Mouse (Mus musculus): ENCODE measurements around the gene Klhl3. TPM values are rescaled to one million over a fixed set of nuclear protein-coding genes. Genes with fewer than 3 reads are reported as not detected.

Gene Klhl3
- polyA plus RNA-seq, 1 experiment from 2014 or later = 2.7 TPM

DNA sequence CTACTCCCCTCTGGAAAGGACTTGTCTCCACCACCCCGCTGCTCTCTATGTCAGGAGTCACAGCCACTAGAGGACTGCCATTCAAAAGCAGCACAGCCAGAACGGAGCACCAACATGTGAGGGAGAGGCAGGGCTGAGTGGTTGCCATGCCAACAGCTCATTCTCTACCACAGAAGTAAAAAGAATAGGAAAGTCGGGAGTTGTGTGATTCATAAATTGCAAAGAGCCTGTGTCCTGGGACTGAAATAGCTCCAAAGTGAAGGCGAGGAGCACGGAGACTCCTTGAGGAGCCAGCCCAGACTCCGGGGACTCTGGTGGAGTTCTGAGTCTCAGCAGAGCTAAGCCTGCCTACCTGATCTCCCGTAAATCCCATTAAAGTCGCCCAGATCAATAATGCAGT is 22.7 kb downstream of the Klhl3 start:
- H3K4me1 ChIP-seq (ENCODE audit: insufficient read depth, low read depth, low read length) = no peaks in the 10 kb centered on the region
- WGBS = 50% methylated on average over 8 of the region's 8 CpGs
- no peak overlapping the region for H3K27ac ChIP-seq (ENCODE audit: low read length)
- ATAC-seq (peak; percentile 33; the same call in 1 of the 2 replicates), DNase-seq (ENCODE audit: low spot score) (peak; percentile 47)
- H3K4me2 ChIP-seq (replicated peaks; ENCODE audit: low read depth, low read length) = no peak overlapping the region
- H3K9ac ChIP-seq (replicated peaks; ENCODE audit: low read depth) = no peak overlapping the region
- H3K27me3 ChIP-seq (replicated peaks; ENCODE audit: insufficient read depth, low read length) = no peaks in the 10 kb centered on the region
- H3K36me3 ChIP-seq (ENCODE audit: insufficient read depth, low read length) = no peaks in the 10 kb centered on the region
- TF ChIP-seq CTCF (IDR thresholded peaks at IDR 0.05) (no peak), EP300 (IDR thresholded peaks at IDR 0.05) (no peak)
- H3K9me3 ChIP-seq (ENCODE audit: low read length) = no peaks in the 10 kb centered on the region
- no peak overlapping the region for H3K4me3 ChIP-seq (ENCODE audit: low read depth, low read length)

GRCm38 (mm10) chr13:58084396-58084795 is 29.0 kb downstream of the Klhl3 start:
- TF ChIP-seq EP300 (IDR thresholded peaks at IDR 0.05) = no peak
- TF ChIP-seq CTCF (IDR thresholded peaks at IDR 0.05) = no peak
- no peaks in the 10 kb centered on the region for H3K4me1 ChIP-seq (ENCODE audit: insufficient read depth, low read depth, low read length)
- 89% methylated on average over 5 of the region's 5 CpGs for WGBS
- ATAC-seq = no peak
- H3K36me3 ChIP-seq (ENCODE audit: insufficient read depth, low read length) = no peaks in the 10 kb centered on the region
- H3K9me3 ChIP-seq (ENCODE audit: low read length) = no peaks in the 10 kb centered on the region
- no peaks in the 10 kb centered on the region for H3K27me3 ChIP-seq (replicated peaks; ENCODE audit: insufficient read depth, low read length)
- no peak overlapping the region for H3K4me2 ChIP-seq (replicated peaks; ENCODE audit: low read depth, low read length)
- no peak for DNase-seq (ENCODE audit: low spot score)
- H3K27ac ChIP-seq (ENCODE audit: low read length) = no peak overlapping the region
- no peak overlapping the region for H3K4me3 ChIP-seq (ENCODE audit: low read depth, low read length)
- H3K9ac ChIP-seq (replicated peaks; ENCODE audit: low read depth) = no peak overlapping the region

- no peak for ATAC-seq
- H3K4me3 ChIP-seq (ENCODE audit: low read depth, low read length) = no peak overlapping the region
- no peak overlapping the region for H3K27ac ChIP-seq (ENCODE audit: low read length)
- no peaks in the 10 kb centered on the region for H3K4me1 ChIP-seq (ENCODE audit: insufficient read depth, low read depth, low read length)
- H3K9ac ChIP-seq (replicated peaks; ENCODE audit: low read depth) = no peak overlapping the region
- TF ChIP-seq CTCF (IDR thresholded peaks at IDR 0.05) = no peak
- no peak for TF ChIP-seq EP300 (IDR thresholded peaks at IDR 0.05)
- H3K9me3 ChIP-seq (ENCODE audit: low read length) = no peaks in the 10 kb centered on the region
- H3K36me3 ChIP-seq (ENCODE audit: insufficient read depth, low read length) = no peaks in the 10 kb centered on the region
- 62% methylated on average over 11 of the region's 11 CpGs for WGBS
- DNase-seq (ENCODE audit: low spot score) = no peak
- H3K27me3 ChIP-seq (replicated peaks; ENCODE audit: insufficient read depth, low read length) = no peaks in the 10 kb centered on the region
- no peak overlapping the region for H3K4me2 ChIP-seq (replicated peaks; ENCODE audit: low read depth, low read length)
These were observed 29.9 kb downstream of the Klhl3 start for GRCm38 (mm10) chr13:58083521-58083920.

DNA sequence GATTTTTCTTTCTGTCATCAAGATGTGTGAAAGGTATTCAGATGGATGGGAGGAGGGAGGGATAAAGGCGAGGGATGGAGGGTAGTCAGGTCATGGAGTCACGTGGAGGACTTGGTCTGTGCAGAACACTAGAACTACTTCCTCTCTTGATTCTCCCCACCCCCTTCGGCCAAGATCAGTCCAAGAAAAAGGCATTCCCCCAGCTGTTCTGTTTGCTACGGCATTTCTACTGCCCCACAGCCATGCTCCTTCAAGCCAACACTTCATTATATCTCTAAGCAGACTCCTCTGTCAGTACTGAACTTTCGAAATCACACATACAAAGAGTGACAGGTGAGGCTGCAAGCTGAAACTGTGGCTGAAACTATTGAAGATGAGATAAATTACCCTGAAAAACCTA is 30.3 kb downstream of the Klhl3 start:
- Histone ChIP-seq H3K4me1 (ENCODE audit: insufficient read depth, low read depth, low read length) (no peaks in the 10 kb centered on the region), H3K9me3 (ENCODE audit: low read length) (no peaks in the 10 kb centered on the region), H3K4me2 (replicated peaks; ENCODE audit: low read depth, low read length) (no peak overlapping the region), H3K27ac (ENCODE audit: low read length) (no peak overlapping the region), H3K4me3 (ENCODE audit: low read depth, low read length) (no peak overlapping the region), H3K27me3 (replicated peaks; ENCODE audit: insufficient read depth, low read length) (no peaks in the 10 kb centered on the region), H3K36me3 (ENCODE audit: insufficient read depth, low read length) (no peaks in the 10 kb centered on the region), H3K9ac (replicated peaks; ENCODE audit: low read depth) (no peak overlapping the region)
- 39% methylated on average over 5 of the region's 5 CpGs for WGBS
- ATAC-seq = peak; percentile 80
- peak; percentile 82 for DNase-seq (ENCODE audit: low spot score)
- TF ChIP-seq EP300 (IDR thresholded peaks at IDR 0.05) = no peak; the same call in 1 of the 2 replicates
- no peak for TF ChIP-seq CTCF (IDR thresholded peaks at IDR 0.05)

DNA sequence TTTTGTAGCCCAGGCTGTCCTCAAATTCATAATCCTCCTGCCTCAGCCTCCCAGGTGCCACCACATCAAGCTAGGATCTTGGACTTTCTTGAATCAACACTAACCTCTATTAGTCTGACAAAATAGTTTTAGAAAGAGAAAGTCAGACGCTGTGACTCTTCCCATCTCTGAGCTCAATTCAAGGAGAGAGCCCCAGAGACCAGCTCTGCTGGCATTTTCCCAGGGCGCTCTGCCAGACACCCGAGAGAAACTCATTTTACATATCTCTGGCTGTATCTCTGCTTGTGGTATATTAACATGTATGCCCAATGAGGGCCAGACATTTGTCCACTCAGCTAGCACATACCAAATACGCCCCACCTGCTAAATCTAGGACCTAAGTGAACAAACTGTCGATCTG is 35.0 kb downstream of the Klhl3 start:
- DNase-seq (ENCODE audit: low spot score) (no peak), ATAC-seq (no peak)
- Histone ChIP-seq H3K4me1 (ENCODE audit: insufficient read depth, low read depth, low read length) (no peaks in the 10 kb centered on the region), H3K27ac (ENCODE audit: low read length) (no peak overlapping the region), H3K27me3 (replicated peaks; ENCODE audit: insufficient read depth, low read length) (no peaks in the 10 kb centered on the region), H3K36me3 (ENCODE audit: insufficient read depth, low read length) (no peaks in the 10 kb centered on the region), H3K4me3 (ENCODE audit: low read depth, low read length) (no peak overlapping the region), H3K4me2 (replicated peaks; ENCODE audit: low read depth, low read length) (no peak overlapping the region), H3K9me3 (ENCODE audit: low read length) (no peaks in the 10 kb centered on the region), H3K9ac (replicated peaks; ENCODE audit: low read depth) (no peak overlapping the region)
- 68% methylated on average over 5 of the region's 5 CpGs for WGBS
- TF ChIP-seq CTCF (IDR thresholded peaks at IDR 0.05) = no peak
- TF ChIP-seq EP300 (IDR thresholded peaks at IDR 0.05) = no peak

DNA sequence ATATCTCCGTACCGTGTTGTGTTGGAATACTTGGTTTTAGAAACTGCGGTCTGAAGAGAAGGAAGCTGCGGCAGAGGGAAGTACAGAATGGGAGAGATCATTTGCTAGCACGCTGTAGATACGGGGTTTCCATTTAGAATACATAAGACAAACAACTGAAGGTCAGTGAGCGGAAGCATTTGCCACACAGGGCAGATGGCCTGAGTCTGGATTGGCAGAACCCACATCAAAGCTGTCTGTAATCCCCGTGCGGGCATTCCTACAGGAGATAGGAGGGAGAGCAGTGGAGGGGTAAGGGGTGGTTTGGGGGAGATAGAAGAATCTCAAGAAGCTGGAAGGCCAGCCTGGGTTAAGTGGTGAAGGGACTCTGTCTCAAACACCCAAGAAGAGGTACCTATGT is 38.5 kb downstream of the Klhl3 start:
- Histone ChIP-seq H3K9ac (replicated peaks; ENCODE audit: low read depth) (no peak overlapping the region), H3K27me3 (replicated peaks; ENCODE audit: insufficient read depth, low read length) (no peaks in the 10 kb centered on the region), H3K9me3 (ENCODE audit: low read length) (no peaks in the 10 kb centered on the region), H3K27ac (ENCODE audit: low read length) (no peak overlapping the region), H3K4me1 (ENCODE audit: insufficient read depth, low read depth, low read length) (no peaks in the 10 kb centered on the region), H3K36me3 (ENCODE audit: insufficient read depth, low read length) (no peaks in the 10 kb centered on the region), H3K4me2 (replicated peaks; ENCODE audit: low read depth, low read length) (no peak overlapping the region), H3K4me3 (ENCODE audit: low read depth, low read length) (no peak overlapping the region)
- DNase-seq (ENCODE audit: low spot score) = no peak
- ATAC-seq = no peak
- no peak for TF ChIP-seq CTCF (IDR thresholded peaks at IDR 0.05)
- no peak for TF ChIP-seq EP300 (IDR thresholded peaks at IDR 0.05)
- 69% methylated on average over 9 of the region's 9 CpGs for WGBS

DNA sequence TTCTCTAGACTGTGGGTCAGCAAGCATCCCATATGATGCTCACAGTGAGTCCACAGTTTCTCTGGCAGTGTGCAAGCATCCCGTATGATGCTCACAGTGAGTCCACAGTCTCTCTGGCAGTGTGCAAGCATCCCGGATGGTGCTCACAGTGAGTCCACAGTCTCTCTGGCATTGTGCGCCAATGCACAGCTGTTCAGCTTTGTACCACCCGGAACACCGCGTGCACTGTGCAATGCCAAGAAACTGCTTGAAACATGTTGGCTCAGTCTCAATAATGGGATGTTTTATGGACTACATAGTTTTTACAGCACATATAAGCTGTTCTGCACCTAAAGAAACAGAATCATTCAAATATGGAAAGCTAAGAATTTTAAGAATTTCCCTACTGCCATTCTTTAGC is 38.9 kb downstream of the Klhl3 start:
- H3K4me2 ChIP-seq (replicated peaks; ENCODE audit: low read depth, low read length) = no peak overlapping the region
- 68% methylated on average over 6 of the region's 6 CpGs for WGBS
- H3K4me3 ChIP-seq (ENCODE audit: low read depth, low read length) = no peak overlapping the region
- H3K4me1 ChIP-seq (ENCODE audit: insufficient read depth, low read depth, low read length) = no peaks in the 10 kb centered on the region
- H3K27ac ChIP-seq (ENCODE audit: low read length) = no peak overlapping the region
- TF ChIP-seq EP300 (IDR thresholded peaks at IDR 0.05) (no peak), CTCF (IDR thresholded peaks at IDR 0.05) (no peak)
- no peak overlapping the region for H3K9ac ChIP-seq (replicated peaks; ENCODE audit: low read depth)
- DNase-seq (ENCODE audit: low spot score) (peak; percentile 40), ATAC-seq (peak; percentile 46; the same call in 1 of the 2 replicates)
- H3K27me3 ChIP-seq (replicated peaks; ENCODE audit: insufficient read depth, low read length) = no peaks in the 10 kb centered on the region
- H3K36me3 ChIP-seq (ENCODE audit: insufficient read depth, low read length) = no peaks in the 10 kb centered on the region
- H3K9me3 ChIP-seq (ENCODE audit: low read length) = no peaks in the 10 kb centered on the region
